Mouse (Mus musculus): ENCODE data around the gene Rtn4ip1. TPM values are rescaled to one million over a fixed set of nuclear protein-coding genes. Genes with fewer than 3 reads are reported as not detected.

Gene Rtn4ip1
- polyA plus RNA-seq, 1 experiment from 2014 or later, result 9.2 TPM

DNA sequence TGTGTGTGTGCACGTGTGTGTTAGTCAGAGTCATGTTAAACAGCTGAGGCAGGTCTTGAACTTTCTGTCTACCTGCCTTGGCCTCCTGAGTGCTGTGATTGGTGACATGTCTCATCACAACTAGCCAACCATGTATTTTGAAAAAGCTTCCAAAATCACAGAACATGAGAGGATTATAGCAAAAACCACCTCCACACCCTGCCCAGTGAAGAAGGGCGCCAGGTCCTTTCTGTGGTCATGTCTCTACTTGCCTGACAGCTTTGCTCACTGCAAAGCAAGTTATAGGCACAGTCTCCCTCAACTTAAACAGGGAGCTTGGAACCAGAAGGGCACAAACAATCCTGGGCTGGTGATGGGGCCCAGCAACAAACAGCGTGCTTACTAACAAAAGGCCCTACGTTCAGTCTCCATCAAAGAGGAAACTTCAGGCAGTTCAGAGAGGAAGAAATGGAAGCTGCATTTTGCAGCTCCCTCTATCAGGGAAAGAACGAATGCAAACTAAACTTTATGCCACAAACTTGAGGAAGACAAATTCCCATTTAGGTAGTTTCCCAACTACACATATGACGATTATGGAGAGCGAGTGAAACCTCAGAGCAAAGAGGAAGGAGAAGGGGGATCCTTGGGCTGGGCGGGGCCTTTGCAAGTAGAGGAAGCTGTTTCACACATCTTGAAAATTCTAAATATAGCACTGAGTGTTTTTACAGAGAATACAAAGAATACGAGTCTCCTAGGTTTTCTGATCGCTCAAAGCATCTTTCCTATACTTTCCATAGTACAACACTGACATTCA, 94.4 kb downstream of the Rtn4ip1 start:
- H3K9me3 ChIP-seq (ENCODE audit: control insufficient read depth), result no peaks in the 10 kb centered on the region
- H3K9ac ChIP-seq (ENCODE audit: low read depth, low read length), result no peak overlapping the region
- no peak for TF ChIP-seq CTCF (IDR thresholded peaks at IDR 0.05; ENCODE audit: low read depth)
- peaks cover 13% of the 10 kb centered on the region for H3K36me3 ChIP-seq (ENCODE audit: control insufficient read depth, insufficient read depth)
- no peak overlapping the region for H3K4me2 ChIP-seq (replicated peaks; ENCODE audit: low read depth)
- WGBS, result 79% methylated on average over 10 of the region's 10 CpGs
- no peak for ATAC-seq
- H3K27ac ChIP-seq (ENCODE audit: low read depth, low read length), result no peak overlapping the region
- no peaks in the 10 kb centered on the region for H3K27me3 ChIP-seq (replicated peaks; ENCODE audit: control insufficient read depth, insufficient read depth, low read length)
- H3K4me1 ChIP-seq (replicated peaks; ENCODE audit: control insufficient read depth, insufficient read depth, low read length), result no peaks in the 10 kb centered on the region
- H3K4me3 ChIP-seq (ENCODE audit: low read depth, low read length), result no peak overlapping the region

DNA sequence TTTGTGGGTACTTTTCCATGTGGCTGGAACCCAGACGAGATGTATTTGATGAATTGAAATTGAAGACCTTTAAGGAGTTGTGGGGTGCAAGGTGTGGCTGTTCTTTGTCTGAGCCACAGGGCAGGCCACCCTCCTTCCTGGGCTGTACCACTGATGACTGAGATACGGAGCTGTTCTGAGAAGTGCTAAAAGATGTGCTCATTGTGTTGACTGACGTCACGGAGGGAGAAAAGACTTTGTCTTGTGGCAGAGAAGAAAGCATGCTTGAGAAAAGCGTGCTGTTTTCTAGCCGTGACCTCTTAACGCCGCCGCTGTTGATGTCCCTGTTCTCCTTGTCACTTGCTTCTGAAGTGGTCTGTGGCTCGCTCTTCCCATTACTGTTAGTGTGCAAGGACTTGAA, 95.7 kb downstream of the Rtn4ip1 start:
- H3K4me1 ChIP-seq (replicated peaks; ENCODE audit: control insufficient read depth, insufficient read depth, low read length), result no peaks in the 10 kb centered on the region
- no peaks in the 10 kb centered on the region for H3K27me3 ChIP-seq (replicated peaks; ENCODE audit: control insufficient read depth, insufficient read depth, low read length)
- no peak overlapping the region for H3K4me2 ChIP-seq (replicated peaks; ENCODE audit: low read depth)
- ATAC-seq, result no peak
- WGBS, result 87% methylated on average over 10 of the region's 10 CpGs
- H3K9me3 ChIP-seq (ENCODE audit: control insufficient read depth), result no peaks in the 10 kb centered on the region
- H3K27ac ChIP-seq (ENCODE audit: low read depth, low read length), result no peak overlapping the region
- H3K4me3 ChIP-seq (ENCODE audit: low read depth, low read length), result no peak overlapping the region
- TF ChIP-seq CTCF (IDR thresholded peaks at IDR 0.05; ENCODE audit: low read depth), result no peak
- peaks cover 2% of the 10 kb centered on the region; the same call in 1 of the 2 replicates for H3K36me3 ChIP-seq (ENCODE audit: control insufficient read depth, insufficient read depth)
- H3K9ac ChIP-seq (ENCODE audit: low read depth, low read length), result no peak overlapping the region

DNA sequence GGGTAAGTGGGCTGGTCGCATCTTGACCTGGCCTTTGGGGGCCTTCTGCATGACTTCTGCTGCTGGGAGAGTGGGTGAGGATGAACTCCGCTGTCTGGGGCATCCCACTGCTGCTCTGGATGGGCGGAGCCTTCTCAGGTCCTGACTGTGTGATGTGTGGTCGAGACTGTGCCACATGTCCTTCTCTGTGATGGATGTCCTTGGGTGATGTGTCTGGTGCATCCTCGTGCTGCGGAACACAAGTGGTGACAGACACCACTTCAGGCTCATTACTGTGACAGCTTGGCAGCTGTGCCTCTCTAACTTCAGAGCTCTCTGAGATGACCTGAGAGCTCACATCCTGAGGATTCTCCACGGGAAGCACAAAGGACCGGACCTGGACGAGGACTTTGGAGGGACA, 96.4 kb downstream of the Rtn4ip1 start:
- H3K4me3 ChIP-seq (ENCODE audit: low read depth, low read length), result no peak overlapping the region
- no peaks in the 10 kb centered on the region for H3K9me3 ChIP-seq (ENCODE audit: control insufficient read depth)
- no peak overlapping the region for H3K9ac ChIP-seq (ENCODE audit: low read depth, low read length)
- no peaks in the 10 kb centered on the region; the same call in 1 of the 2 replicates for H3K36me3 ChIP-seq (ENCODE audit: control insufficient read depth, insufficient read depth)
- 76% methylated on average over 9 of the region's 9 CpGs for WGBS
- no peaks in the 10 kb centered on the region for H3K4me1 ChIP-seq (replicated peaks; ENCODE audit: control insufficient read depth, insufficient read depth, low read length)
- ATAC-seq, result no peak
- TF ChIP-seq CTCF (IDR thresholded peaks at IDR 0.05; ENCODE audit: low read depth), result no peak
- H3K4me2 ChIP-seq (replicated peaks; ENCODE audit: low read depth), result no peak overlapping the region
- H3K27ac ChIP-seq (ENCODE audit: low read depth, low read length), result no peak overlapping the region
- no peaks in the 10 kb centered on the region for H3K27me3 ChIP-seq (replicated peaks; ENCODE audit: control insufficient read depth, insufficient read depth, low read length)

DNA sequence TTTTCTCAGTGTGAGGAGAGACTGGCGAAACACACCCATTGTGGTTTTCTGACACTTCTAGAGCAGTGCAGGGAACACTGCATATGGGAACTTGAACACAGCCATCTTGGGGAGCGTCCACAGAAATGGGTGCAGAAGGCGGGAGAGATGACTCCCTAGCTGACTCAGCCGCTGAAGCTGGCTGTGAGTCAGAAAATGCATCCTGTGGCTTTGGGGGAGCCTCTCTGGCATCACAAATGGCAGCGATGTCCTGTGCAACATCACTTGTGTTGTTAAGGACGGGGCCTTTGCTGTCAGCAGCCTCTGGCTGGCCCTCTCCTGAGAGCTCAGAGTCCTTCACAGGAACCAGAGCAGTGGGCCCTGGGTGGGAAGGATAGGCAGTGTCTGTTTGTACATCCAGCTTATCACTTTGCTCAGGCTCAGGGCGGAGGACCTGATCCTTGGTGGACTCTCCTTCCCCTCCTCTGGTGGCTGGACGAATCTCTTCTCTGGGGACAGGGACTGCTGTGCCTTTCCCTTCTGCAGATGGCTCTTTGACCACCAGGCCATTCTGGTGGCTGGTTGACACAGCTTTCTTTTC, 97.0 kb downstream of the Rtn4ip1 start:
- H3K4me2 ChIP-seq (replicated peaks; ENCODE audit: low read depth), result no peak overlapping the region
- no peak overlapping the region for H3K9ac ChIP-seq (ENCODE audit: low read depth, low read length)
- no peaks in the 10 kb centered on the region; the same call in 1 of the 2 replicates for H3K36me3 ChIP-seq (ENCODE audit: control insufficient read depth, insufficient read depth)
- no peak overlapping the region for H3K27ac ChIP-seq (ENCODE audit: low read depth, low read length)
- no peaks in the 10 kb centered on the region for H3K27me3 ChIP-seq (replicated peaks; ENCODE audit: control insufficient read depth, insufficient read depth, low read length)
- H3K4me1 ChIP-seq (replicated peaks; ENCODE audit: control insufficient read depth, insufficient read depth, low read length), result no peaks in the 10 kb centered on the region
- 77% methylated on average over 8 of the region's 8 CpGs for WGBS
- ATAC-seq, result no peak
- H3K4me3 ChIP-seq (ENCODE audit: low read depth, low read length), result no peak overlapping the region
- no peaks in the 10 kb centered on the region for H3K9me3 ChIP-seq (ENCODE audit: control insufficient read depth)
- no peak for TF ChIP-seq CTCF (IDR thresholded peaks at IDR 0.05; ENCODE audit: low read depth)

DNA sequence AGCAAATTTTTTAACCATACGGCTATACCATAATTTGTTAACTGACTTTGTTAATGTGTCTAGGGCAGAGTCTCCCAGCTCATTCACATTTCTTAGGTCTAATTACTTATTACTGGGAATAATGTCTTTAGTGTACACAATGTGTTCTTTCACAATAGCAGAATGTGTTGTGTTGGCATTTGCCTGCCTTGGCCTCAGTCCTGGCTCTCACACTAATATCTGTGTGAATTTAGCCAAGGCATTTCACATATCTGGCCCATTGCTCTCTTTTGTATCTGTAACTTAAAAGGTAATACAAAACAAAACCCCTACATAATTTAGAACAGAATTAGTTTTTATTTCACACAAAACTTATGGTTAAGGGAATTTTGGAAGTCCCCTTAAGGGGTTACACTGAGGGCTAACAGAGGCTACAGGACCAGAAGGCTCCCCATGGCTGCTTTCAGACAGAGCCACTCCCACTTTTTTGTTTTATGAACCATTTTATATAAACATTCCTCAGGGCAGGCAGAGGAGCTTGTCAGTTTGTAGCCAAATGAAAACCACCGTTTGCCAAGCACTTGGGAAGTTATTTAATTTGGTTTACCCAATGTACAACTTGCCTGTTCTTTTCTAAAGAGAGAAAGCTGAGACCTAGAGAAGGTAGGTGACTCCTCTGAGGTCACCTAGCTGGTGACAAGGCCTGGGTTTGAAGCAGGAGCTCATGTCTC, 98.7 kb downstream of the Rtn4ip1 start:
- Histone ChIP-seq H3K4me2 (replicated peaks; ENCODE audit: low read depth) (no peak overlapping the region), H3K4me3 (ENCODE audit: low read depth, low read length) (no peak overlapping the region), H3K9ac (ENCODE audit: low read depth, low read length) (no peak overlapping the region), H3K27me3 (replicated peaks; ENCODE audit: control insufficient read depth, insufficient read depth, low read length) (peaks cover 15% of the 10 kb centered on the region), H3K36me3 (ENCODE audit: control insufficient read depth, insufficient read depth) (no peaks in the 10 kb centered on the region; the same call in 1 of the 2 replicates), H3K4me1 (replicated peaks; ENCODE audit: control insufficient read depth, insufficient read depth, low read length) (no peaks in the 10 kb centered on the region), H3K9me3 (ENCODE audit: control insufficient read depth) (no peaks in the 10 kb centered on the region), H3K27ac (ENCODE audit: low read depth, low read length) (no peak overlapping the region)
- no peak for TF ChIP-seq CTCF (IDR thresholded peaks at IDR 0.05; ENCODE audit: low read depth)
- no peak for ATAC-seq
- 46% methylated on average over 2 of the region's 2 CpGs for WGBS
